Mouse (Mus musculus) kidney, embryonic 16.5 days (tissue): ENCODE measurements at regions not wholly inside any gene's neighbourhood (a gene's known extent, or its start where the extent isn't known, plus 50 kb on each side); places are given as distances from the start of the nearest gene placed in this dataset.

Source experiments
- ATAC-seq: fragments of 200-750 bp; cut with Nextera tagmentation; 2 replicates; pipeline ENCODE4 v1.8.0; 2017; ENCODE audit warnings: moderate TSS enrichment; ENCODE audit not compliant: low FRiP score, low TSS enrichment
- H3K27ac ChIP-seq: fragments of 300-500 bp; sonication (generic); 2 replicates; pipeline ENCODE4 v1.5.1; 2014; ENCODE audit warnings: low read length
- H3K27me3 ChIP-seq: fragments of 300-500 bp; sonication (generic); 2 replicates; pipeline ENCODE4 v1.6.1; 2014; ENCODE audit warnings: low read length, control low read depth, mixed read lengths; ENCODE audit not compliant: insufficient read depth
- H3K36me3 ChIP-seq: fragments of 300-500 bp; sonication (generic); 2 replicates; pipeline ENCODE4 v1.6.1; 2014; ENCODE audit warnings: low read length, control low read depth, mixed read lengths; ENCODE audit not compliant: insufficient read depth
- H3K4me1 ChIP-seq: fragments of 300-500 bp; sonication (generic); 2 replicates; pipeline ENCODE4 v1.6.1; 2014; ENCODE audit warnings: low read length, control low read depth, mixed read lengths; ENCODE audit not compliant: insufficient read depth
- H3K4me2 ChIP-seq: fragments of 300-500 bp; sonication (generic); replicated peaks from 2 replicates; pipeline ENCODE4 v1.6.1; 2014; ENCODE audit warnings: low read depth, low read length
- H3K4me3 ChIP-seq: fragments of 300-500 bp; sonication (generic); 2 replicates; pipeline ENCODE4 v1.5.1; 2014; ENCODE audit warnings: mild to moderate bottlenecking, low read length
- H3K9ac ChIP-seq: fragments of 300-500 bp; sonication (generic); replicated peaks from 2 replicates; pipeline ENCODE4 v1.6.1; 2014; ENCODE audit warnings: low read length
- H3K9me3 ChIP-seq: fragments of 300-500 bp; sonication (generic); 2 replicates; pipeline ENCODE4 v1.6.1; 2016; ENCODE audit warnings: low read length, control low read depth
- WGBS: fragments of 180-500 bp; shearing (Covaris S2); extraction: QIAGEN DNeasy Blood & Tissue Kit; methylation state at CpG from one replicate; pipeline ENCODE4 v1.1.7; 2014; 5-methylcytosine and 5-hydroxymethylcytosine counted together

DNA sequence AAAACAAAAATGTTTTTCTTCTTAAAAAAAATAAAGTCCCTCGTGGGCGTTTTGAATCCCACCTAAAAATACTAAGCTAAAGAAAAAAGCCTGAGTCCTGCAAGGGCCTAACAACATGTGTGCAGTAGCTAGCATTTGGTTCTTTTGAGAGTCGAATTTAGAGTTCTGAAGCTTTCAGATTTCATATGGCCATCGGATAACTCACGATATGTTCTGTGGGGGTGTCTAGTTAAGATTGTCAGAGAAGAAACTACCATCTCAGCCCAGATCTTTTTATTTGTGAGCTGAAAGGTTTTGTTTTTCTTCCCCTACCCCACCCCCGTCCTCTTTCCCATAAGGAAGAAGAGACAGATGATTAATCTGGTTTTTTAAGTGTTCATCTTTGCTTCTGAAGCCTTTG is 327.8 kb downstream of the Slc4a3 start:
- WGBS = 82% methylated on average over 6 of the region's 6 CpGs
- H3K9ac ChIP-seq = no peak overlapping the region
- no peak overlapping the region for H3K27ac ChIP-seq
- ATAC-seq = no peak
- H3K4me1 ChIP-seq = no peaks in the 10 kb centered on the region
- H3K36me3 ChIP-seq = no peaks in the 10 kb centered on the region
- no peaks in the 10 kb centered on the region for H3K9me3 ChIP-seq
- no peaks in the 10 kb centered on the region for H3K27me3 ChIP-seq
- no peak overlapping the region for H3K4me3 ChIP-seq
- H3K4me2 ChIP-seq = no peak overlapping the region

DNA sequence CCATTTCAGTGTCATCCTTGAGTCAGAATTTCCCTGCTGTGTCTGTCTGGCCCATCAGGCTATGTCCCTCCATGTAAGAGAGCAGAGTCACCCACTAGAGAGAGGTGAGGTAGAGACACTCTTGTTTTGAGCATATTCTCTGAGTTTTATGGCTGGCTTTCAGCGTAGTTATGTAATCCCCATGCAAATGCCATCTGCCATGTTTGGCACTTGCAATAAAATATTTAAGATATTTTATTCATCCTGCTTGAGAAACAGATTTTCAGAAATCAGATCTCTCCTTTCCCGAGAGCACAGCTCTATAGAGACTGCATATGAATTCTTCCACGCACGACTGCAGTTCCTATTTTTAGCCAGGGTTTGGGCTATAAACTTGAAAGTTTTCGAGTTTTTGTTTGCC is 331.1 kb downstream of the Slc4a3 start:
- Histone ChIP-seq H3K4me2 (no peak overlapping the region), H3K36me3 (no peaks in the 10 kb centered on the region), H3K9ac (no peak overlapping the region), H3K27ac (no peak overlapping the region), H3K27me3 (no peaks in the 10 kb centered on the region), H3K4me1 (no peaks in the 10 kb centered on the region), H3K4me3 (no peak overlapping the region), H3K9me3 (no peaks in the 10 kb centered on the region)
- WGBS = 80% methylated on average over 5 of the region's 5 CpGs
- no peak for ATAC-seq

DNA sequence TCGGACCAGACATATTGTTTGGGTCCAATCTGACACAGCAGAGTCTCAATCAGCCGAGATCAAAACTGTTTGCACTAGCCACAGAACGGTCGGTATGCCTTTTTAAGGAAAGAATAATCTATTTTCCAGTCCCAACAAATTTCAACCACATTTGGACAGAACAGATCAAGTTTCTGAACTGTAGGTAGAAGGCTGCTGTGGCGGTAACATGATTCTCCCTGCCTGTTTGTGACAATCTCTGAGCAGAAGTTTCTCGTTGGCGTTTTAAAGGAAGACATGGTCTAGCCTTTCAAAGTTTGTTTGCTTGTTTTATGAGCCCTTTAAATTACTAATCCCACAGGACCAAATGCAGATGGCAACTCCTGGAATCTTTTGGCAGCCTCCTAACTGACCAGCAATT is 339.6 kb downstream of the Slc4a3 start:
- Histone ChIP-seq H3K27ac (no peak overlapping the region), H3K9ac (no peak overlapping the region), H3K36me3 (no peaks in the 10 kb centered on the region), H3K4me2 (no peak overlapping the region), H3K9me3 (no peaks in the 10 kb centered on the region), H3K4me3 (no peak overlapping the region), H3K4me1 (no peaks in the 10 kb centered on the region), H3K27me3 (no peaks in the 10 kb centered on the region)
- WGBS = 19% methylated on average over 7 of the region's 7 CpGs
- ATAC-seq = no peak

DNA sequence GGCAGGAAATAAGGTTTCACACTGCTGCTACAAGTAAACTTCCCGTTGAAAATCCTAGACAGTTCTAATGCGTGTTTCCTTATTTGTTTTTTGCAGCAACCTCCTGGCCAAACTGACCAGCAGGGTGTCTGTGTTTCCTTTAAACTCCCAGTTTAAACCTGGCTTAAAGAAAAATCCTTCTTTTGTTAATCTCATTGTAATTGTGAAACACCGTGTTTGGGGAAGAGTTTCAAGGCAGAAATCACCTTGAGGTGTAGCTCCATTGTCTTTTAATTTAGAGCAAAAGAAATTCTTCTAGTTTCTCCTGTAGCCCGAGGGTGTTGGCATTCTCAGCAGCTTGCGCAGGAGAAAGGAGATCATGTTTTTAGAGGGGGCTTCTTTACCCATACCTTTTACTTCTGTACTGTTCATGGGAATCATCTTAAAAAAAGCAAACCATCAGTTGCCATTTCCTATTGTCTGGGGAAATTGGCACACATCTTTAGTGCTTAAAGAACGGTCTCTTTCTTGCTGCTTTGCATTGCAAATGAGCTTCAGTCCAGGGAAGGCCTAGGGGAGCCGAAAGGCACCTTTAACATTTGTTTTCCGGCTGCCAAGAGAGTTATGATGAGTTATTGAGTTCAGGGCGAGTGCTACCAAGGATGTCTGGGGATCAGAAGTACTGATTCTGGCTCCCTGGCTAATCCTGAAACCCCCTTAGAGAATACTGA is 342.6 kb downstream of the Slc4a3 start:
- whole genome bisulfite sequencing = 41% methylated on average over 9 of the region's 9 CpGs
- H3K27ac ChIP-seq = no peak overlapping the region
- H3K36me3 ChIP-seq = no peaks in the 10 kb centered on the region
- H3K4me2 ChIP-seq = no peak overlapping the region
- H3K4me1 ChIP-seq = no peaks in the 10 kb centered on the region
- H3K9me3 ChIP-seq = peaks cover 7% of the 10 kb centered on the region
- no peaks in the 10 kb centered on the region for H3K27me3 ChIP-seq
- no peak for ATAC-seq
- no peak overlapping the region for H3K9ac ChIP-seq
- H3K4me3 ChIP-seq = no peak overlapping the region

DNA sequence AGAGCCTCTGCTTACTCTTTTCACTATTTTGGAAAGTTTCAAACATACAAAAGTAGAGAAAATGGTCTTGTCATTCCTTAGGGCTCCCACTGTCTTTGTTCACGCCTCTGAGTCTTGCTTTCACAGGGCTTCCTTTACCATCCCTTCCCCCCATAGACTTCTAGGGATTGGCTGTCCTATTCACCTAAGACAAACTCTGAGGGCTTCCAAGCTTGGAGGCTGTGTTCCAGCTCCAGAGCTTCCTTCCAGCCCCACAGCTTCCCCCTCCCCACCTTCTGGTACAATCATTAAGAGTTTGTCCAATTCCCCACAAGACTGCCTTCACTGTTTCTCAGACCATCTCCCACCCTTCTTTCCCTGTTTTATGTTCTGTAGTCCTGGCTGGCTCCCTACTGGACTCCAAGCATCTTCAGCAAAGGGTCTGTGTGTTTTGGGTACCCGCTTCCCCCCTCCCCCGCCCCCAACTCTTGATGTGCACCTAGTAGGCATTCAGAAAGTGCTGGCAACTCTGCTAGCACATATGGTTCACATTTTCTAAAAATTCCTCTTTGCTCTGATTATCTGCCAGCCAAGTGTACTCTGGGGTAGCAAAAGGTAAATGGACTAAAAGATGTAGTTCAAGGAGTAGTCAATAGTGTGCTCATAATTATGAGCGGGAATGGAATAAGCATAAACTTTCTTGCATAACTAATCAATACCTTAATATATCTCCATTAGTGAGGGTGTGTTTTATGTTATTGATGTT is 344.0 kb downstream of the Slc4a3 start:
- ATAC-seq = no peak
- Histone ChIP-seq H3K4me1 (no peaks in the 10 kb centered on the region), H3K27me3 (no peaks in the 10 kb centered on the region), H3K9me3 (peaks cover 15% of the 10 kb centered on the region), H3K4me3 (no peak overlapping the region), H3K9ac (no peak overlapping the region), H3K36me3 (no peaks in the 10 kb centered on the region), H3K4me2 (no peak overlapping the region), H3K27ac (no peak overlapping the region)
- WGBS = 77% methylated on average over 4 of the region's 4 CpGs

DNA sequence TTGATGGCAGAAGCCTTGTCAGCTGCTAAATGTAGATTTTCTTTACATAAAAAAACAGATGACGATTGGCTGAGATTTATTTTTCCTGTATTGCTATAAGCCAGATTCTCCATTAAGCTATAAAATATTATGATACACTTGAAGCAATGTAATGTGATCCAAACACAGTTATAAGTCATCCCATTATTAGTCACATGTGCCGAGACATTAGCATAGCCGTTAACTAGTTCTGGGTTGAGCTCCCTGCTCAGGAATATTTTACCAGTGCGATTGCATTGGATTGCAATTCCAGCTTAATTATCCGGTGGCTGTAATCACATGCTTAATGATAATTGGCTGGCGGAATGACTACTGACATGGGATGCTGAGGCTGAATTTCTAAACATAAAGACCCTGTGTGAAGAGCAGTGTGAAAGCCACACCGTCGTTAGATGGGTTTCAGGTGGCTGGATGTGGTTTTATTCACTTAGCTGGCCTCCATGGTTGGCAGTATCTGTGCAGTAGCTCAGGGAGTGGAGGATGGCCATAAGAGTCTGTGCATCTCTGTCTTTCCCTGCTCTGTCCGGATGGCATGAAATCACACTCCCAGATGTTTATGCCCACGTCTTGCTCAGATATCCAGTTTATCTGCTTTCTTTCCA is 344.7 kb downstream of the Slc4a3 start:
- Histone ChIP-seq H3K9ac (no peak overlapping the region), H3K4me2 (no peak overlapping the region), H3K27ac (no peak overlapping the region), H3K27me3 (no peaks in the 10 kb centered on the region), H3K36me3 (no peaks in the 10 kb centered on the region), H3K4me3 (no peak overlapping the region), H3K4me1 (no peaks in the 10 kb centered on the region), H3K9me3 (peaks cover 15% of the 10 kb centered on the region)
- WGBS = 79% methylated on average over 10 of the region's 10 CpGs
- no peak for ATAC-seq

- Histone ChIP-seq H3K9ac (no peak overlapping the region), H3K9me3 (peaks cover 15% of the 10 kb centered on the region), H3K4me2 (no peak overlapping the region), H3K4me1 (no peaks in the 10 kb centered on the region), H3K27ac (no peak overlapping the region), H3K4me3 (no peak overlapping the region), H3K27me3 (no peaks in the 10 kb centered on the region), H3K36me3 (no peaks in the 10 kb centered on the region)
- 90% methylated on average over 1 of the region's 1 CpGs for WGBS
- no peak for ATAC-seq
Measured at GRCm38 (mm10) chr1:75895550-75895949, 349.5 kb downstream of the Slc4a3 start.

- Histone ChIP-seq H3K9me3 (no peaks in the 10 kb centered on the region), H3K36me3 (no peaks in the 10 kb centered on the region), H3K27me3 (no peaks in the 10 kb centered on the region), H3K27ac (no peak overlapping the region), H3K4me2 (no peak overlapping the region), H3K4me1 (no peaks in the 10 kb centered on the region), H3K4me3 (no peak overlapping the region), H3K9ac (no peak overlapping the region)
- WGBS = 18% methylated on average over 1 of the region's 1 CpGs
- no peak for ATAC-seq
Measured at GRCm38 (mm10) chr1:75901146-75901545, 355.1 kb downstream of the Slc4a3 start.

- 78% methylated on average over 9 of the region's 9 CpGs for WGBS
- no peaks in the 10 kb centered on the region for H3K4me1 ChIP-seq
- H3K9me3 ChIP-seq = no peaks in the 10 kb centered on the region
- ATAC-seq = no peak
- no peak overlapping the region for H3K4me3 ChIP-seq
- H3K27ac ChIP-seq = no peak overlapping the region
- H3K4me2 ChIP-seq = no peak overlapping the region
- no peaks in the 10 kb centered on the region for H3K27me3 ChIP-seq
- H3K9ac ChIP-seq = no peak overlapping the region
- H3K36me3 ChIP-seq = no peaks in the 10 kb centered on the region
Measured at GRCm38 (mm10) chr1:75905699-75906470, 359.8 kb downstream of the Slc4a3 start.
